Mouse (Mus musculus) adrenal gland (tissue): ENCODE data around the gene Ctxn2.
"Not testable (repeated sequence)": the region's sequence is repeated elsewhere in the genome, so short reads cannot be mapped to it uniquely, and the experiment has no call there.

Experiments used
- intact Hi-C: fragments of 180-260 bp; cut with DNase I; formaldehyde crosslinking; loops from one replicate; pipeline ENCODE4 v1.15.1; 2025
- long read RNA-seq, 2 experiments: library from polyadenylated mRNA; unstranded; transcript quantifications; one replicate each; pipeline ENCODE4 v2.0.0; 2020; ENCODE audit warnings: borderline replicate concordance in 1 of 2; ENCODE audit not compliant: insufficient replicate concordance in 1 of 2

The Ctxn2 gene
- long read RNA-seq, experiment 1, partial matches to known transcripts: 0 of 1 reads
- long read RNA-seq, experiment 1, other reads (novel, unspliced or antisense): 1 of 1 reads
- long read RNA-seq, experiment 2, partial matches to known transcripts: 0 of 2 reads
- long read RNA-seq, experiment 2, other reads (novel, unspliced or antisense): 2 of 2 reads

GRCm38 (mm10) chr2:125135903-125136811 is at the start of gene Ctxn2:
Ctxn2 (plus strand) TSS chr2:125136692.
- intact Hi-C loops: no loop called here

GRCm38 (mm10) chr2:125088757-125089156 is 47.7 kb upstream of the Ctxn2 start:
- intact Hi-C loops: no loop called here

- intact Hi-C loops: not testable (repeated sequence)
Measured at GRCm38 (mm10) chr2:125092123-125092522, 44.4 kb upstream of the Ctxn2 start.

- intact Hi-C loops: not testable (repeated sequence)
Measured at GRCm38 (mm10) chr2:125104491-125104890, 32.0 kb upstream of the Ctxn2 start.

GRCm38 (mm10) chr2:125106536-125106935 is 30.0 kb upstream of the Ctxn2 start:
- intact Hi-C loops: not testable (repeated sequence)

- intact Hi-C loops: no loop called here
Measured at GRCm38 (mm10) chr2:125119381-125120110, 16.9 kb upstream of the Ctxn2 start.

- intact Hi-C loops: no loop called here
Measured at GRCm38 (mm10) chr2:125122288-125122623, 14.2 kb upstream of the Ctxn2 start.

GRCm38 (mm10) chr2:125122624-125123476 is 13.6 kb upstream of the Ctxn2 start:
- intact Hi-C loops: no loop called here

GRCm38 (mm10) chr2:125123477-125123852 is 13.0 kb upstream of the Ctxn2 start, which contains the start of gene Myef2:
Myef2 (minus strand) TSS chr2:125123661.
- intact Hi-C loops: no loop called here

GRCm38 (mm10) chr2:125125824-125126223 is 10.7 kb upstream of the Ctxn2 start:
- intact Hi-C loops: no loop called here

GRCm38 (mm10) chr2:125126792-125127191 is 9.7 kb upstream of the Ctxn2 start:
- intact Hi-C loops: no loop called here

GRCm38 (mm10) chr2:125134113-125134512 is 2.4 kb upstream of the Ctxn2 start:
- intact Hi-C loops: no loop called here

- intact Hi-C loops: no loop called here
Measured at GRCm38 (mm10) chr2:125136846-125137245, 354 bp downstream of the Ctxn2 start.

- intact Hi-C loops: no loop called here
Measured at GRCm38 (mm10) chr2:125142336-125142735, 5.8 kb downstream of the Ctxn2 start.

- intact Hi-C loops: no loop called here
Measured at GRCm38 (mm10) chr2:125152388-125152787, 15.9 kb downstream of the Ctxn2 start, which contains the start of gene Slc12a1. Slc12a1 (plus strand) TSS chr2:125152505.

- intact Hi-C loops: no loop called here
Measured at GRCm38 (mm10) chr2:125154294-125154693, 17.8 kb downstream of the Ctxn2 start.

GRCm38 (mm10) chr2:125155504-125155903 is 19.0 kb downstream of the Ctxn2 start:
- intact Hi-C loops: no loop called here

- intact Hi-C loops: no loop called here
Measured at GRCm38 (mm10) chr2:125162012-125162470, 25.5 kb downstream of the Ctxn2 start.

GRCm38 (mm10) chr2:125178225-125178798 is 41.8 kb downstream of the Ctxn2 start:
- intact Hi-C loops: no loop called here

GRCm38 (mm10) chr2:125187904-125188303 is 51.4 kb downstream of the Ctxn2 start:
- intact Hi-C loops: loop anchor here (2.0 kb wide), 1 partner anchor 1087 kb away; no protein-coding TSS in a partner anchor
